Mouse (Mus musculus) stomach, embryonic 16.5 days (tissue): ENCODE measurements around the gene Slc1a4. TPM values are rescaled to one million over a fixed set of nuclear protein-coding genes. Genes with fewer than 3 reads are reported as not detected.

Experiments
- ATAC-seq: fragments of 200-750 bp; cut with Nextera tagmentation; 2 replicates; pipeline ENCODE4 v1.8.0; 2017; ENCODE audit warnings: moderate number of reproducible peaks, moderate TSS enrichment; ENCODE audit not compliant: insufficient read depth, low FRiP score
- H3K27ac ChIP-seq: fragments of 300-500 bp; sonication (generic); 2 replicates; pipeline ENCODE4 v1.5.1; 2014; ENCODE audit warnings: low read length
- H3K27me3 ChIP-seq: fragments of 300-500 bp; sonication (generic); 2 replicates; pipeline ENCODE4 v1.6.1; 2014; ENCODE audit warnings: low read length, control low read depth, mixed read lengths; ENCODE audit not compliant: control insufficient read depth, insufficient read depth
- H3K36me3 ChIP-seq: fragments of 300-500 bp; sonication (generic); 2 replicates; pipeline ENCODE4 v1.6.1; 2014; ENCODE audit warnings: low read length; ENCODE audit not compliant: control insufficient read depth, insufficient read depth
- H3K4me1 ChIP-seq: fragments of 300-500 bp; sonication (generic); 2 replicates; pipeline ENCODE4 v1.6.1; 2014; ENCODE audit warnings: low read length, control low read depth, mixed read lengths; ENCODE audit not compliant: control insufficient read depth, insufficient read depth
- H3K4me2 ChIP-seq: fragments of 300-500 bp; sonication (generic); 2 replicates; pipeline ENCODE4 v1.6.1; 2014; ENCODE audit warnings: low read depth, low read length, mixed read lengths
- H3K4me3 ChIP-seq: fragments of 300-500 bp; sonication (generic); replicated peaks from 2 replicates; pipeline ENCODE4 v1.5.1; 2014; ENCODE audit warnings: mild to moderate bottlenecking, low read length
- H3K9ac ChIP-seq: fragments of 300-500 bp; sonication (generic); 2 replicates; pipeline ENCODE4 v1.6.1; 2014; ENCODE audit warnings: low read length
- H3K9me3 ChIP-seq: fragments of 300-500 bp; sonication (generic); replicated peaks from 2 replicates; pipeline ENCODE4 v1.6.1; 2016; ENCODE audit warnings: low read length, control low read depth; ENCODE audit not compliant: control insufficient read depth
- WGBS: fragments of 180-500 bp; shearing (Covaris S2); extraction: QIAGEN DNeasy Blood & Tissue Kit; methylation state at CpG from one replicate; pipeline ENCODE4 v1.1.7; 2014; 5-methylcytosine and 5-hydroxymethylcytosine counted together
- polyA plus RNA-seq: library from polyadenylated mRNA; unstranded; fragments of >200 nt; fragmentation: Nextera tagmentation; extraction: Ambion mirVana; gene quantifications from 2 replicates; pipeline ENCODE4 v1.2.1, GENCODE M21; 2015

Slc1a4 gene
- 18.9 and 21.3 TPM in 2 replicates for polyA plus RNA-seq

- peak within 1 kb of the TSS; percentile 99 for H3K27ac ChIP-seq
- under 1% methylated on average over 48 of the region's 48 CpGs for WGBS
- peak within 1 kb of the TSS; percentile 85 for H3K4me2 ChIP-seq
- ATAC-seq, result peak; percentile 99
- H3K4me1 ChIP-seq, result peaks cover 15% of the 10 kb centered on the region
- no peaks in the 10 kb centered on the region for H3K27me3 ChIP-seq
- H3K9ac ChIP-seq, result peak within 1 kb of the TSS; percentile 81
- H3K4me3 ChIP-seq, result peak within 1 kb of the TSS; percentile 66
- no peaks in the 10 kb centered on the region for H3K9me3 ChIP-seq
- H3K36me3 ChIP-seq, result no peaks in the 10 kb centered on the region
Measured at GRCm38 (mm10) chr11:20332561-20333514, at the start of gene Slc1a4. Gene Slc1a4 (minus strand): TSS chr11:20332713.

GRCm38 (mm10) chr11:20380106-20380505 lies 47.6 kb upstream of the Slc1a4 start:
- H3K36me3 ChIP-seq, result no peaks in the 10 kb centered on the region
- no peaks in the 10 kb centered on the region for H3K9me3 ChIP-seq
- H3K27ac ChIP-seq, result no peak overlapping the region
- H3K9ac ChIP-seq, result no peak overlapping the region
- no peak overlapping the region for H3K4me3 ChIP-seq
- 31% methylated on average over 4 of the region's 4 CpGs for WGBS
- H3K27me3 ChIP-seq, result no peaks in the 10 kb centered on the region
- no peaks in the 10 kb centered on the region for H3K4me1 ChIP-seq
- ATAC-seq, result no peak
- H3K4me2 ChIP-seq, result no peak overlapping the region

- no peaks in the 10 kb centered on the region for H3K9me3 ChIP-seq
- H3K36me3 ChIP-seq, result no peaks in the 10 kb centered on the region
- H3K27ac ChIP-seq, result no peak overlapping the region
- H3K4me3 ChIP-seq, result no peak overlapping the region
- 85% methylated on average over 7 of the region's 7 CpGs for WGBS
- no peak overlapping the region for H3K9ac ChIP-seq
- H3K4me2 ChIP-seq, result no peak overlapping the region
- H3K4me1 ChIP-seq, result no peaks in the 10 kb centered on the region
- ATAC-seq, result no peak
- H3K27me3 ChIP-seq, result no peaks in the 10 kb centered on the region
Measured at GRCm38 (mm10) chr11:20376642-20377041, 44.1 kb upstream of the Slc1a4 start.

GRCm38 (mm10) chr11:20372616-20373211 lies 40.2 kb upstream of the Slc1a4 start:
- Histone ChIP-seq H3K9ac (no peak overlapping the region), H3K4me2 (no peak overlapping the region), H3K27me3 (no peaks in the 10 kb centered on the region), H3K9me3 (no peaks in the 10 kb centered on the region), H3K36me3 (no peaks in the 10 kb centered on the region), H3K27ac (no peak overlapping the region), H3K4me3 (no peak overlapping the region), H3K4me1 (no peaks in the 10 kb centered on the region)
- 77% methylated on average over 8 of the region's 8 CpGs for WGBS
- no peak for ATAC-seq

GRCm38 (mm10) chr11:20370486-20370885 lies 38.0 kb upstream of the Slc1a4 start:
- no peaks in the 10 kb centered on the region for H3K4me1 ChIP-seq
- peak overlapping the region; percentile 60 for H3K27ac ChIP-seq
- WGBS, result 89% methylated on average over 2 of the region's 2 CpGs

GRCm38 (mm10) chr11:20366456-20366855 lies 33.9 kb upstream of the Slc1a4 start:
- no peak for ATAC-seq
- no peak overlapping the region for H3K27ac ChIP-seq
- WGBS, result 76% methylated on average over 1 of the region's 1 CpGs
- H3K36me3 ChIP-seq, result no peaks in the 10 kb centered on the region
- no peak overlapping the region for H3K4me3 ChIP-seq
- no peaks in the 10 kb centered on the region for H3K4me1 ChIP-seq
- H3K9me3 ChIP-seq, result 0 out of 2 replicates have a peak, but pooled peaks cover 4% of the 10 kb centered on the region
- H3K9ac ChIP-seq, result no peak overlapping the region
- no peaks in the 10 kb centered on the region for H3K27me3 ChIP-seq
- no peak overlapping the region for H3K4me2 ChIP-seq

More at GRCm38 (mm10) chr11:20370486-20370885, 38.0 kb upstream of the Slc1a4 start:
- Histone ChIP-seq H3K36me3 (no peaks in the 10 kb centered on the region), H3K4me3 (no peak overlapping the region), H3K9me3 (no peaks in the 10 kb centered on the region), H3K27me3 (no peaks in the 10 kb centered on the region), H3K4me2 (no peak overlapping the region), H3K9ac (no peak overlapping the region)
- no peak for ATAC-seq

- no peak overlapping the region for H3K4me3 ChIP-seq
- H3K9me3 ChIP-seq, result 0 out of 2 replicates have a peak, but pooled peaks cover 4% of the 10 kb centered on the region
- no peaks in the 10 kb centered on the region for H3K4me1 ChIP-seq
- no peak overlapping the region for H3K27ac ChIP-seq
- ATAC-seq, result no peak
- H3K4me2 ChIP-seq, result no peak overlapping the region
- H3K9ac ChIP-seq, result no peak overlapping the region
- H3K36me3 ChIP-seq, result no peaks in the 10 kb centered on the region
- WGBS, result 44% methylated on average over 3 of the region's 3 CpGs
- no peaks in the 10 kb centered on the region for H3K27me3 ChIP-seq
Measured at GRCm38 (mm10) chr11:20361354-20361753, 28.8 kb upstream of the Slc1a4 start.

GRCm38 (mm10) chr11:20357684-20358447 lies 25.4 kb upstream of the Slc1a4 start:
- H3K9ac ChIP-seq, result no peak overlapping the region
- H3K36me3 ChIP-seq, result no peaks in the 10 kb centered on the region
- ATAC-seq, result no peak
- no peaks in the 10 kb centered on the region for H3K27me3 ChIP-seq
- no peaks in the 10 kb centered on the region for H3K4me1 ChIP-seq
- H3K9me3 ChIP-seq, result no peaks in the 10 kb centered on the region
- 71% methylated on average over 9 of the region's 9 CpGs for WGBS
- H3K4me3 ChIP-seq, result no peak overlapping the region
- H3K4me2 ChIP-seq, result no peak overlapping the region
- H3K27ac ChIP-seq, result no peak overlapping the region
